Comparison of ENCODE assay signal across 9 mouse cellular contexts in genomic region chr7:120679023-120679422, GRCm38 (mm10). TPM values are rescaled to one million over a fixed set of nuclear protein-coding genes. Genes with fewer than 3 reads are reported as not detected.
A peak's percentile ranks its signal among the peaks of the same experiment; 100 is the strongest.
DNase-seq lines count a peak whose midpoint lies in the region; ATAC-seq and TF ChIP-seq lines count a peak whose summit lies in the region.
"Had no signal": no experiment of that assay in that cellular context is flagged by ENCODE, and none has a peak within 500 bp of the region (broad histone marks: within the 10 kb centered on the region; RNA-seq: fewer than 3 reads in every experiment).

No protein-coding gene starts in this region.

- peak overlapping the region; percentile 73 for H3K4me2 ChIP-seq in lung, embryonic 15.5 days
- peak overlapping the region; percentile 83 for H3K4me2 ChIP-seq in forebrain, postnatal 0 days (ENCODE audit: low read depth)
- peak overlapping the region; percentile 75 for H3K4me2 ChIP-seq in liver, postnatal 0 days (ENCODE audit: low read depth, low read length)
- peak overlapping the region; percentile 78 for H3K4me2 ChIP-seq in stomach, embryonic 16.5 days (ENCODE audit: low read depth, low read length)

- H3K4me1 ChIP-seq in lung, embryonic 15.5 days = peaks cover 38% of the 10 kb centered on the region
- peaks cover 17% of the 10 kb centered on the region for H3K4me1 ChIP-seq in forebrain, postnatal 0 days (ENCODE audit: insufficient read depth)
- peaks cover 38% of the 10 kb centered on the region for H3K4me1 ChIP-seq in liver, postnatal 0 days (ENCODE audit: insufficient read depth)
- peaks cover 27% of the 10 kb centered on the region for H3K4me1 ChIP-seq in stomach, embryonic 16.5 days (ENCODE audit: control insufficient read depth, insufficient read depth, low read length)

- no peak for TF ChIP-seq CTCF in forebrain, postnatal 0 days (IDR thresholded peaks at IDR 0.05; ENCODE audit: low read depth)
- no peak for TF ChIP-seq CTCF in liver, postnatal 0 days (IDR thresholded peaks at IDR 0.05; ENCODE audit: low read depth)

- peak overlapping the region; percentile 90 for H3K4me3 ChIP-seq in lung, embryonic 15.5 days
- H3K4me3 ChIP-seq in forebrain, postnatal 0 days (ENCODE audit: low read depth, low read length) = peak overlapping the region; percentile 92
- H3K4me3 ChIP-seq in liver, postnatal 0 days (ENCODE audit: low read depth, low read length) = peak overlapping the region; percentile 83
- peak overlapping the region; percentile 83 for H3K4me3 ChIP-seq in stomach, embryonic 16.5 days (replicated peaks; ENCODE audit: low read length)

- no peaks in the 10 kb centered on the region for H3K9me3 ChIP-seq in lung, embryonic 15.5 days
- H3K9me3 ChIP-seq in forebrain, postnatal 0 days (ENCODE audit: low read length) = no peaks in the 10 kb centered on the region
- H3K9me3 ChIP-seq in liver, postnatal 0 days (ENCODE audit: low read length) = no peaks in the 10 kb centered on the region
- no peaks in the 10 kb centered on the region for H3K9me3 ChIP-seq in stomach, embryonic 16.5 days (replicated peaks; ENCODE audit: control insufficient read depth, low read length)

- peak overlapping the region; percentile 63 for H3K27ac ChIP-seq in lung, embryonic 15.5 days
- no peak overlapping the region for H3K27ac ChIP-seq in forebrain, postnatal 0 days (ENCODE audit: low read depth, low read length)
- no peak overlapping the region for H3K27ac ChIP-seq in liver, postnatal 0 days (ENCODE audit: low read depth)
- H3K27ac ChIP-seq in stomach, embryonic 16.5 days (ENCODE audit: low read length) = no peak overlapping the region

- ATAC-seq in lung, embryonic 15.5 days (ENCODE audit: borderline replicate concordance, extremely low read depth, low FRiP score, low TSS enrichment) = peak; percentile 37; the same call in 1 of the 2 replicates
- no peak for ATAC-seq in forebrain, postnatal 0 days
- no peak for ATAC-seq in liver, postnatal 0 days
- no peak for ATAC-seq in stomach, embryonic 16.5 days (ENCODE audit: insufficient read depth, low FRiP score)
- ATAC-seq in monocyte, adult 5-6 weeks (replicated peaks; ENCODE audit: insufficient number of reproducible peaks, low FRiP score, low TSS enrichment, poor library complexity, severe bottlenecking) = no peak

- no peak for DNase-seq in lung, postnatal 14 days
- no peak for DNase-seq in forebrain, postnatal 0 days
- no peak for DNase-seq in liver, postnatal 0 days
- no peak for DNase-seq in adrenal gland, postnatal 36 days
- no peak for DNase-seq in adrenal gland, postnatal 14 days

- no peaks in the 10 kb centered on the region for H3K36me3 ChIP-seq in lung, embryonic 15.5 days
- no peaks in the 10 kb centered on the region for H3K36me3 ChIP-seq in forebrain, postnatal 0 days (ENCODE audit: insufficient read depth)
- H3K36me3 ChIP-seq in liver, postnatal 0 days (replicated peaks; ENCODE audit: insufficient read depth, low read length) = no peaks in the 10 kb centered on the region
- H3K36me3 ChIP-seq in stomach, embryonic 16.5 days (ENCODE audit: control insufficient read depth, insufficient read depth, low read length) = no peaks in the 10 kb centered on the region

- H3K9ac ChIP-seq in lung, embryonic 15.5 days = 0 out of 2 replicates have a peak overlapping the region, but pooled peaks have one; percentile 74
- no peak overlapping the region for H3K9ac ChIP-seq in forebrain, postnatal 0 days
- peak overlapping the region; percentile 77; the same call in 1 of the 2 replicates for H3K9ac ChIP-seq in liver, postnatal 0 days (replicated peaks)
- H3K9ac ChIP-seq in stomach, embryonic 16.5 days (ENCODE audit: low read length) = peak overlapping the region; percentile 48; the same call in 1 of the 2 replicates

- no peak for TF ChIP-seq EP300 in liver, postnatal 0 days (IDR thresholded peaks at IDR 0.05; ENCODE audit: low read depth)

- 17% methylated on average over 8 of the region's 8 CpGs for WGBS in lung, embryonic 15.5 days
- WGBS in forebrain, postnatal 0 days = 53% methylated on average over 8 of the region's 8 CpGs
- 14% methylated on average over 8 of the region's 8 CpGs for WGBS in liver, postnatal 0 days (ENCODE audit: insufficient replicate concordance)
- 40% methylated on average over 8 of the region's 8 CpGs for WGBS in stomach, embryonic 16.5 days

- no peaks in the 10 kb centered on the region for H3K27me3 ChIP-seq in lung, embryonic 15.5 days
- no peaks in the 10 kb centered on the region for H3K27me3 ChIP-seq in forebrain, postnatal 0 days (ENCODE audit: insufficient read depth, low read length)
- H3K27me3 ChIP-seq in liver, postnatal 0 days (ENCODE audit: insufficient read depth, low read length) = no peaks in the 10 kb centered on the region
- no peaks in the 10 kb centered on the region for H3K27me3 ChIP-seq in stomach, embryonic 16.5 days (ENCODE audit: control insufficient read depth, insufficient read depth, low read length)

RNA-seq across cellular contexts. Expression of gene Mosmo, which starts 1.6 kb away (rescaled TPM):
- 13.1 and 14.6 TPM in 2 replicates for polyA plus RNA-seq in lung, embryonic 15.5 days (2015; fragmentation: Nextera tagmentation; extraction: Ambion mirVana)
- total RNA-seq in forebrain, postnatal 0 days (2014; rRNA removed) = 29.5 and 35.0 TPM in 2 replicates
- polyA plus RNA-seq in forebrain, postnatal 0 days (2015; fragmentation: Nextera tagmentation; extraction: Ambion mirVana) = 9.4 and 11.8 TPM in 2 replicates
- 4.9 and 6.6 TPM in 2 replicates for polyA plus RNA-seq in liver, postnatal 0 days (2015; fragmentation: Nextera tagmentation; extraction: Ambion mirVana)
- polyA plus RNA-seq in stomach, embryonic 16.5 days (2015; fragmentation: Nextera tagmentation; extraction: Ambion mirVana) = 6.2 and 7.7 TPM in 2 replicates
- total RNA-seq in adrenal gland, postnatal 36 days (2021) = 10 to 100 TPM; 46.1 TPM
- 29.0 to 51.8 TPM (median 50.9 TPM) in 3 replicates for total RNA-seq in monocyte, adult 5-6 weeks (2017)
- total RNA-seq in adrenal gland, postnatal 14 days (2021) = 35.8 and 44.3 TPM in 2 replicates

RNA-seq across cellular contexts. Expression of gene Pdzd9, which starts 8.9 kb away (rescaled TPM):
- polyA plus RNA-seq in lung, embryonic 15.5 days (2015; fragmentation: Nextera tagmentation; extraction: Ambion mirVana) = 0.10 and 0.31 TPM in 2 replicates
- 0.24 TPM in 1 of 2 replicates, not detected in the other for total RNA-seq in forebrain, postnatal 0 days (2014; rRNA removed)
- 0.22 and 0.25 TPM in 2 replicates for polyA plus RNA-seq in forebrain, postnatal 0 days (2015; fragmentation: Nextera tagmentation; extraction: Ambion mirVana)
- polyA plus RNA-seq in liver, postnatal 0 days (2015; fragmentation: Nextera tagmentation; extraction: Ambion mirVana) = 0.09 and 0.21 TPM in 2 replicates
- 0.17 and 0.35 TPM in 2 replicates for polyA plus RNA-seq in stomach, embryonic 16.5 days (2015; fragmentation: Nextera tagmentation; extraction: Ambion mirVana)
- total RNA-seq in adrenal gland, postnatal 36 days (2021) = not detected
- 0.29 TPM in 1 of 3 replicates, not detected in the others for total RNA-seq in monocyte, adult 5-6 weeks (2017)
- total RNA-seq in adrenal gland, postnatal 14 days (2021) = not detected in 2 replicates
- polyA plus RNA-seq: small intestine, adult 2 months had no signal

RNA-seq across cellular contexts. Expression of gene Uqcrc2, which starts 44.0 kb away (rescaled TPM):
- polyA plus RNA-seq in lung, embryonic 15.5 days (2015; fragmentation: Nextera tagmentation; extraction: Ambion mirVana) = 183 and 185 TPM in 2 replicates
- 192 and 198 TPM in 2 replicates for total RNA-seq in forebrain, postnatal 0 days (2014; rRNA removed)
- 239 and 241 TPM in 2 replicates for polyA plus RNA-seq in forebrain, postnatal 0 days (2015; fragmentation: Nextera tagmentation; extraction: Ambion mirVana)
- 152 and 155 TPM in 2 replicates for polyA plus RNA-seq in liver, postnatal 0 days (2015; fragmentation: Nextera tagmentation; extraction: Ambion mirVana)
- polyA plus RNA-seq in stomach, embryonic 16.5 days (2015; fragmentation: Nextera tagmentation; extraction: Ambion mirVana) = 204 and 235 TPM in 2 replicates
- total RNA-seq in adrenal gland, postnatal 36 days (2021) = 100 to 1,000 TPM; 369 to 403 TPM
- 83.2 to 96.9 TPM (median 91.7 TPM) in 3 replicates for total RNA-seq in monocyte, adult 5-6 weeks (2017)
- 610 and 618 TPM in 2 replicates for total RNA-seq in adrenal gland, postnatal 14 days (2021)
